Mouse (Mus musculus): Measurements from ENCODE around the gene Pcolce2. TPM values are rescaled to one million over a fixed set of nuclear protein-coding genes. Genes with fewer than 3 reads are reported as not detected.

Gene Pcolce2
- polyA plus RNA-seq, 1 experiment, result not detected

DNA sequence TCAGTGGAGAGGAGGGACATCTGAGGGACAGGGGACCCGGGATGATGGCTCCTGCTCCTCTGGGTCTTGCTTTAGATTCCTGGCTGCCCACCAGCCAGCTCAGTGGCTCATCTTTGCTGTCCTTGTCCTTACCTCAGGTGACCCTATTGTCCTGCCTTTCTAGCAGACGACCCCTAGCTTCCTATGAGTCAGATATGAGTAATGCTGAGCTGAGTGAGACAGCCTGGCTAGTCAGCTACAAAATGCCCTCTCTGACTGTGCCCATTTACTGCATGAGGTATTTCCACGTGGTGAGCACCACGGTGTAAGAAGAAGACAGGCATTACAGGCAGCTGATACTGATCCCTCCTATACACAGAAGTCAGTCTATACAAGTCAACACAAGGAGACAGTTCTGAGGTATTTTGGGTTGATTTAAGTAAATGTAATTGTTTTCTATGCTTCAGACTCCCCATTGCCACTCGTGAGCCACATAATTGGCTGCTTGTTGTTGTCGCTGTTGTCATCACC is 8.9 kb upstream of the Pcolce2 start:
- TF ChIP-seq GATA1 (IDR thresholded peaks at IDR 0.05; ENCODE audit: low read length), result no peak

DNA sequence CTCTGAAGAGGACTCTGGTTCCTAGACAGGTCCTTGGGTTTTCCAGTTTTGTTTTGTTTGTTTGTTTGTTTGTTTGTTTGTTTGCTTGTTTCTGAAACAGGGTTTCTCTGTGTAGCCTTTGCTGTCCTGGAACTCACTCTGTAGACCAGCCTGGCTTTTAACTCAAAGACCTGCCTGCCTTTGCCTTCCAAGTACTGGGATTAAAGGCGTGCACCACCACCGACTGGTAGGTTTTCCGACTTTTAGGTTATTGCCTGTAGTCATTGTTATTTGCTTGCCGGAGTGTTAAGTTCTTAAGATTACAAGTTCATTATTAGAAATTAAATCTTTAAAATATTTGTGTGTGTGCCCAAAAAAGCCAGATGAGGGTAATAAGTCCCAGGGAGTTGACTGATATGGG is 1.0 kb upstream of the Pcolce2 start:
- TF ChIP-seq GATA1 (IDR thresholded peaks at IDR 0.05; ENCODE audit: low read length), result no peak

DNA sequence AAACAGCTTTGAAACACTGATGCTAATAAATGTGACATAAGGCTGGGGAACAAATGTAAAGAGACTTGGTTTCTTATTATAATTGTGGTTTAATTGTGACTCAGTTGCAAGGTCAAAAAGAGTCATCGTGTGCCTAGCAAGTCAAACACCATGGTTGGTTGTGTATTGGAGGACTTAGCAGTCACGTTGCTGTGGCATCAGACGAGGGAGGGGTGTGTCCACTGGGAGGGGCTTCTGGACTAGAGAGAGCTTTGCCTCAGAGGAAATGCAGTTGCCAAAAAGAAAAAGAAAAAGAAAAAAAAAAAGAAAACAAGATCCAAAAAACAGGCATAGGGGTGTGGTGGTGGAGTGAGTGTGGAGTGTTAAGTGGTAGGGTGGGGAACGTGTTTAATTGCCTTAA is 2.5 kb downstream of the Pcolce2 start:
- no peak for TF ChIP-seq GATA1 (IDR thresholded peaks at IDR 0.05; ENCODE audit: low read length)

DNA sequence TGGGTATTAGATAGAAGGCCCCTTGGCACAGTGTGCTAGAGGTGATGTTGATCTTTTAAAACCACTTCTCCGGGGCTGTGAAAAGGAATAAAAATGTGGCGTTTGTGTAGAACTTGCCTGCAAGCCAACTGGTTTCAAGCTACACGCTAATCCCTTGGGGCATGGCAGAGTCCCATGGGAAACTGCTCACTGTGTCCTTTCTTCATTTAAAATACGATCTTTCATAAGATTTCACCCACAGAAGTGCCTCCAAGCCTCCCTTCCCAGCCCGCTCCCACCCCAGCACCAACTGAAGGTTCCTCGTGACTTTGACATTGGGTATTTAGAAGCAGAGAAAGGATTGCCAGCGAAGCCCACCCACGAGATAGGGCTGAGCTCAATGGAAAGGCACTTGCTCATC is 8.5 kb downstream of the Pcolce2 start:
- TF ChIP-seq GATA1 (IDR thresholded peaks at IDR 0.05; ENCODE audit: low read length), result no peak

DNA sequence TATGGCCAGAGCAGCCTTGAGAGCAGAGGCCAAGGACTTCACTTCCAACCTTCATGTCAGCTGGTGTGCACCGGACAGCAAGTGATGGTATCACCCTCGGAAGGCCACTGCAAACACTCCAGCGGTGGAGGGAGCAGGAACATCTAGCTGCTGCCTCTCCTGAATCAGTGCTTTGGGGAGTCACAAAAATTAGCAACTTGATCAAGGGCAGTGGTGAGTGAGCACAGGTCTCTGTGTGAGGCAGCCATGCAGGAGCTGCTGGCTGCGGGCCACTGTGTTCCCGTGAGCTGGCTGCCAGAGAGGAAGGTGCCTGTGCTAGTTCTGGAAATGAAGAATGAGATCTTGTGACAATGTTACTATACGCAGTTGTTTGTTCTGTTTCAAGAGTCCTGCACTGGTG is 16.0 kb downstream of the Pcolce2 start:
- no peak for TF ChIP-seq GATA1 (IDR thresholded peaks at IDR 0.05; ENCODE audit: low read length)

DNA sequence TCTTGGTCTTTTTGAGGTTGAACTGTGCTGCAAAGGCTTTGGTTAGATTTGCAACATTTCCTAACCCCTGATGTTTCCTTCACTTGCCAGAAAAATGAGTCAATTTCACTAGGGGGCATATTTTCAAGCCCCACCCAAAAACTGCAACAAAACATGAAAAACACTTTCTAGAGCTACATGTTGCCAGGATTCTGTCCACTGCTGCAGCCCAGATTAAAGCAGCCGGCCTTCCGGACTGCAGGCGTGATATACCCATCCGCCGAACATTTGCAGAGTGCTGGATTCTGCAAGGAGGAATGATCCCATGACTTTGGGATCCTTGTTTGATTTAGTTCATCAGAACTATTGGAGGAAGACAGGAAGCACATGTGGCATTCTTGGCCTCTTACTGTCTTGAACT is 17.0 kb downstream of the Pcolce2 start:
- no peak for TF ChIP-seq GATA1 (IDR thresholded peaks at IDR 0.05; ENCODE audit: low read length)

DNA sequence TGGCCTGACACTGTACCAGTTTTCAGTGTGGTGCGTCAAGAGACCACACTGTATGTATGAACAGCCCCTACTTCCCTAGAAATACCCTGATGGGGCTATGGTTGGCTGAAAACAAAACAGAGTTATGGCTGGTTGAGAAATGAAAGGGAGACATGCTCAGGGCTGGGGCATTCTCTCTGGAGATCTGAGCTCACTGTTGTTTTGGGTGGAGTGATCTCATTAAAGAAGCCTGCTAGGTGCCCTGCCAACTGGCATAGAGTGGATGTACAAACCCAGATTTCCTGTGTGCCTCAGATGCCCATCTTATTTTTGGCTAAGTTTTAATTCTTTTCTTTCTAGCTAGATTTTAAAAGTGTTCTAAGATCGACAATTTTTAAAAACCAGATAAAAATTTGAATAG is 20.5 kb downstream of the Pcolce2 start:
- TF ChIP-seq GATA1 (IDR thresholded peaks at IDR 0.05; ENCODE audit: low read length), result no peak

DNA sequence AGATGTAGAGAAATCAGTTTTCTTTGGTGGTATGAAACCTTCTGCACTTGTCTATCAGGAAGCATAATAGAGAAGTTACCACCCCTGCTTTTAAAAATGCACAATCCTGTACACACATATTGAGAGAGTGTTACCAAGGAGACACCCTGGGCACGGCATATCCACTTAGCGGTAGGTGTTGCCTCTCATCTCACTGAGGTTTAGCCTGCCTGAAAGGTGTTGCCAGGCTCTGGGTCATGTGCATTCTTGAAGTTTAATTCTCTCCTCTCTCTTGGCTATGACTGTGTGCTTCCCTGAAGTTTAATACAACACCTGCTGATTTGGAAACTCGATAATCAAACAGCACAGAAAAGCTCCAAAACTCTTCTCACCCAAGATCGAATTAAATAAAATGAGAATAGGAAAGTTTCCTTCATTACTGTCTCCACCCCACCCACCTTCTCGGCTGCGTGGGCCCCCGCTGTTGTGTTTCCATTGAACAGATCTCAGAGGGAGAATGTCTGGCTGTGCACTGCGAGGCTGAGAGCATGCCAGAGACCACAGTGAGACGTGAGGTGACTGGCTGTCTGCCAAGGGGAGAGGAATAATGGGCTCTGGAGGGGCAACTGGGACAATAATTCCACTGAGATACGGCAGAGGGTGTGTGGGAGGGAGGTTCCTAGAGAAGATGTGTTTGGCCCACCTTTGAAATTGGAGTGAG is 27.0 kb downstream of the Pcolce2 start:
- no peak for TF ChIP-seq GATA1 (IDR thresholded peaks at IDR 0.05; ENCODE audit: low read length)

DNA sequence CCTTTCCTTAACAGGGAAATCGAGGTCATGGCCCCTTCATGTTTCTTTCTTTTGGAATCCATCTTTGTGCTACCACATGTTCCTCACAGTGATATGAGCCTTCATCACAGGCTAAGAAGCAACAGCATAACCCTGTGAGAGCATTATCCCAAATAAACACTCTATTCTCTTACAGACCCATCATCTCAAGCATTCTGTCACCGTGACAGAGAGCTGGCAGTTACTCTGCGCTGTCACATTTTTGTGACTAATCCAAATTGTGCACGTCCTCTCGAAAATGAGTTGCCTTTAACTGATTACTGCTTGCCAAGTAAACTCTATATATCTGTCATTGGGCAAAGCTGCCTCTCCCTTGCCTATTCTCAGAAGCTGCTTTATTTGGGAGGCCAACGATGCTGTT is 28.4 kb downstream of the Pcolce2 start:
- no peak for TF ChIP-seq GATA1 (IDR thresholded peaks at IDR 0.05; ENCODE audit: low read length)

DNA sequence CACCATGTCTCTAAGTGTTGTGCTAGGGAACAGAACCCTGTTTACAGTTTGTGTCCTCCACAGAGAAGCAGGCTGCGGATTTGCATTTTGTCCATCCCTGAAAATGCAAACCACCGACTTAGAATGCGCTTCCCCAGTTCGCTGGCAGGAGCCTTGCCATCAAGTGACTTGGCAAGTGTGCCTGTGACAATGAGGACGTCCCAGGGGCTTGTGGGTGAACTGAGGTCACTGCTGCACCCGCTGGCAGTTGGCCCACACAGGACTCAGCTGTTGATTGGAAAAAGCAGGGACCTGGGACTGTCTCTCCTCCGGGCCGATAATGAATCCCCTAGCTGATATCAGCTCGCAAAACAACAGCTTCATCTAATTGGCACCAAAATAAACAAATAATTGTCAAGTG is 30.4 kb downstream of the Pcolce2 start:
- TF ChIP-seq GATA1 (IDR thresholded peaks at IDR 0.05; ENCODE audit: low read length), result no peak

DNA sequence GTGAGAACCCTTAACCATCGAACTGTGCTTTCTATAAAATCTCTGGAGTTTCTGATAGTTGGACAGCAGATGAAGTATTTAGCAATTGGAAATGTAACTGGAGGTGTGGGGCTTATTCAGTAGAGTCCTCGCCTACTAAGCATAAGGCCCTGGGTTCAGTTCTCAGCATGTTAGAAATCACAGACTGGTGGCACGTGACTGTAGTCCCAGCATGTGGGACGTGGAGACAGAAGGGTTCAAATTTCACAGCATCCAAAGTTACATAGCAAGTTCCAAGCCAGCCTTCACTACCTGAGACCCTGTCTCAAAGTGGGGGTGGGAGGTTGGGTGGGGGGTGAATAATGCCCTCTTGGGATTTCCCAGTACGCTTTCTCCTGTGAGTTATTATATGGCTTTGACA is 30.9 kb downstream of the Pcolce2 start:
- TF ChIP-seq GATA1 (IDR thresholded peaks at IDR 0.05; ENCODE audit: low read length), result no peak

DNA sequence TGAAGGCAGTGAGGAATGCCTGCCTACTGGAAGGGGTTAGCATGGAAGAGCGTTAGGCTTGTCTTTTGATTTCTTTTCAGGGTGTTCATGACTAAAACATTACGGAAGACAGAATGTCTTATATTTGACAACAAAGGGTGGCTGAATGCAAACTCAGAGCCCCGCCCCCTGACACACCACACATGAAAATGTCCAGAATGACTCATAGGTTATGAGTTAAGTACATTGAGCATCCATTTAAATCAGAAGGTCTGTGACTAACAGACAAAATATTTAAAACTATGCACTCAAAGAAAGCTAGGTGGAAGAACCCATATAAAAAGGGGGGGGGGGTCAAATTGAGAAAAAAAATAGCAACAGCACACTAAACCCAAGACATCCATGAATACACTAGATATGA is 34.9 kb downstream of the Pcolce2 start:
- TF ChIP-seq GATA1 (IDR thresholded peaks at IDR 0.05; ENCODE audit: low read length), result no peak

DNA sequence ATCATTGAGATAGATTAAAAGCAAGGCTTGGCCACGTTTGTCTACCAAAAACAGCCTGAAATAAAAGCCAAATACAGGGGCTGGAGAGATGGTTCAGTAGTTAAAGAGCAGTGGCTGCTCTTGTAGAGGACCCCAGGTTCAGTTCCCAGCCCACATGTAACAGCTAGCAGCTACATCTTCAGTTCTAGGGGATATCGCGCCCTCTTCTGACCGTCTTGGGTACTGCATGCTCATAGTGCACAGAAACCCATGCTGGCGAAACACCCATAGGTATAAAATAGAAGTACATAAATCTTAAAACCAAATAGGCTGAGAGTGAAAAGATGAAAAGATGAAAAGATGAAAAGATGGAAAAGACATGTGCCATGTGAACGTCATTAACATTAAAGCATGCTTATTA is 35.4 kb downstream of the Pcolce2 start:
- no peak for TF ChIP-seq GATA1 (IDR thresholded peaks at IDR 0.05; ENCODE audit: low read length)

DNA sequence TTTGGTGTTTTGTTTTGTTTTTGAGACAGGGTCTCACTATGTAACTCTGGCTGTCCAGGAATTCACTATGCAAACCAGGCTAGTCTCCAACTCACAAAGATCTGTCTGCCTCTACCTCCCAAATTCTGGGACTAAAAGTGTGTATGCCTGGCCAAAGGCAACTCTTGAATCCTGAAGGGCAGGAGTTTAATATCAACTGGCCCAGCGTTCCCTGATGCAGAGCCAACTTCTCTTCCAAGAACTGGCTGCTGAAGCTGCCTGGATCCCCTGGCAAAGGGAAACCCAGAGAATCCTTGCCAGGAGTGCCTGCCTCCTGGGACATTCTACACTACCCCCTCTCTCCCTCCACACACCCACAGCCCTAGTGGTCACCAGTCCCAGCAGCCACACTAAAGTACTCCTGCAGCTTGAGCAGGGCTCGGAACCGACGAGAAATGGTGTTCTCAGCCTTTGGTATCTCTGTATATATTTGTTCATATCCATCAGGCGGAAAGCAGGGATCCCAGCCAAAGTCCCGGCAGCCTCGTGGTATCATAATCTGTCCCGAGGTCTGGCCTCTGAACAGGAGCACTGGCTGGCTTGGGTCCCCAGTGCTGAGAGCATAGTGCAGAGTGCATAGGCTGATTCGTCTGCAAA is 37.8 kb downstream of the Pcolce2 start:
- TF ChIP-seq GATA1 (IDR thresholded peaks at IDR 0.05; ENCODE audit: low read length), result no peak

DNA sequence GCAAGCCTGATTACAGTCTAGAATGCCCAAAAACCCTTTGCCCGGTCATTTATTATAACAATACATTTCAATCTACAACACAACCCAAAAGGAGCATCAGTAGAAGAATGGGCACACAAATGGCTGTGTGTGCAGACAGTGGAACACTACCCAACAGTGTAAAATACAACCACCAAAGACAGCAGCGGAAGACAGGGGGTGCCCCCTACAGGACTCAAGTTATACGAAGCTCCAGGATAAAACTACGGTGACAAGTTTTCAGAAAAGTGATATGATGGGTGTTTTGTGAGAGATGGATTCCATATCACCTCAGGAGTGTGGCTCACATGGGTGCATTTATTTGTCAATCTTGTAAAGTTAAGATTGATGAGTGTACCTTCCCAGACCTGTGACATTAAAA is 38.6 kb downstream of the Pcolce2 start:
- no peak for TF ChIP-seq GATA1 (IDR thresholded peaks at IDR 0.05; ENCODE audit: low read length)

DNA sequence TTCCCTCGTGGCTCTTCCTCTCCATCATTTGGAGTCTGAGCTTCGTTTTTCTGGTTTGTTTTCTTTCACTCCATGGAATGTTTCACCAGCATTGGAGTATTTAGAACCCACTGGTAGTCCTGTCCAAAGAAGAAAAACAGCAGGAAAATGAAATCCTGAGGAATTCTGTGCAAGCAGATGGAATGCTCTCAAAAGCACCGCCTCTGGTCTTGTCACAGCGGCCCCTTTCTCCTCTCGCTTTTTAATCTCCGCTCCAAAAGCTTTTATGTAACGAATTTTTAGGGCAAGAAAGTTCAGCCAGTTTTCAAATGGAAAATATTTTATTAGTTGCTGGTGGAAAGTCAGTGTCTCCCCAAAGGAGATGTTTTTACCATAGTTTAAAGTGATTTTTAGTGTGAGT is 42.6 kb downstream of the Pcolce2 start:
- no peak for TF ChIP-seq GATA1 (IDR thresholded peaks at IDR 0.05; ENCODE audit: low read length)

DNA sequence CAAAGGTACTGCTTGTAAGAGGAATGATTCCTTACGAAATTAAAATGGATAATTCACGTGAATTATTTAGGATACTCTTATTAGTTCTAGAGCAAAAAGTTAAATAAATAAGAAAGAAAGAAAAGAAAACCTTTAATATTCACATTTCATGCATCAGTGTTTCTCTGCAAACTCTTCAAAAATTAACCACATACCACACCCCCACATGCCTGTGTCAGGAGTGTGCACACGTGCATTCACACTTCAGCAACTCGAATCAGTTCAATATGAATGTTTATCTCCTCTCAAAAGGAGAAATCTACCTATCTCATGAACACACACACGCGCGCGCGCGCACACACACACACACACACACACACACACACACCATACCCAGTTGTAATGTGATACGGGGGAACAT is 43.3 kb downstream of the Pcolce2 start:
- TF ChIP-seq GATA1 (IDR thresholded peaks at IDR 0.05; ENCODE audit: low read length), result no peak
